Mouse (Mus musculus): ENCODE measurements around the gene Dtx4.

DNA sequence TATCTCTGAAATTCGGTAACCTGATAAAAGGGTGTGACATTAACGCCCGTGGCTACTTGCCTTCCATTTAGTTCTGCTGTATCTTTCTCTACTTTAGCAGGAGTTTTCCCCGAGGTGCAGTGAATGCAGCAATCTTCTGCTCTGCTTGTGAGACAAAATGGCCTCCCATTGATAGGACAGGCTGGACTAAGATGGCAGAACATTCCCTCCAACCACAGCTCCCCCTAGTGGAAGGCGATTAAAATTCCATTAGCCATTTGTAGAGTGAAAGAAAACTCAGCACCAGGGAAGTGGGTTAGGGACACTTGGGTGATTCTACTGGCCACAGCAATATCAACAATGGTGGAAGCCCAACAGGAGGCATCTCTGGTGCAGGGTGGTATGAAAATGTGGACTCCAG lies 33.8 kb downstream of the Dtx4 start:
- TF ChIP-seq CTCF (IDR thresholded peaks at IDR 0.05; ENCODE audit: low read depth) (peak; percentile 67), EP300 (IDR thresholded peaks at IDR 0.05; ENCODE audit: low read depth) (no peak)
